Mouse (Mus musculus): ENCODE results near the gene Bcdin3d. TPM values are rescaled to one million over a fixed set of nuclear protein-coding genes. Genes with fewer than 3 reads are reported as not detected.

Gene Bcdin3d
- polyA plus RNA-seq, 1 experiment from 2014 or later, result 15.1 TPM

DNA sequence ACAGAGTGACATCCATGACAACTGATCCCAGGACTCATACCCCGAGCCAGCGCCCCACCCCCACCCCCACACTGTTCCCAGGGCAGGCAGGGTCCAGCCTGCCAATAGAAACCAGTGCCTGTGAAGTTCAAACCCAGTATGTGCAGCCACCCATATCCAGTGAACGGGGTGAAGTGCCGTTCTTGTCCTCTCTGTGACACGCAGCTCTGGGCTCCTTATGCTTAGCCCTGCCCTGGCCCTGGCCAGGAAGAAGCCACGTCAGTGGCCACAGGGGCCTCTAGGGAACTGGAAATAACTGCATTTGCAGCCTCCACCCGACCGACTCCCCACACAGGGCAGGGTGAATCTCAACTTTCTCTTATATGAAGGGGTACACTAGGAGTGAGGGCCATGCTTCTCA lies 42.6 kb downstream of the Bcdin3d start:
- Histone ChIP-seq H3K4me3 (ENCODE audit: low read depth, low read length) (no peak overlapping the region), H3K27me3 (ENCODE audit: control insufficient read depth, insufficient read depth, low read length) (no peaks in the 10 kb centered on the region), H3K4me1 (ENCODE audit: control insufficient read depth, insufficient read depth, low read length) (no peaks in the 10 kb centered on the region), H3K36me3 (replicated peaks; ENCODE audit: control insufficient read depth, insufficient read depth, low read depth, low read length) (peaks cover 2% of the 10 kb centered on the region; the same call in 1 of the 2 replicates), H3K9me3 (replicated peaks; ENCODE audit: control insufficient read depth, low read length) (no peaks in the 10 kb centered on the region), H3K27ac (replicated peaks; ENCODE audit: low read depth, low read length) (no peak overlapping the region), H3K4me2 (ENCODE audit: low read depth, low read length) (no peak overlapping the region), H3K9ac (replicated peaks; ENCODE audit: low read length) (no peak overlapping the region)
- no peak for DNase-seq (ENCODE audit: low spot score)
- 78% methylated on average over 8 of the region's 8 CpGs for WGBS
- ATAC-seq (replicated peaks; ENCODE audit: insufficient number of reproducible peaks, low FRiP score, low TSS enrichment, low read depth), result no peak

DNA sequence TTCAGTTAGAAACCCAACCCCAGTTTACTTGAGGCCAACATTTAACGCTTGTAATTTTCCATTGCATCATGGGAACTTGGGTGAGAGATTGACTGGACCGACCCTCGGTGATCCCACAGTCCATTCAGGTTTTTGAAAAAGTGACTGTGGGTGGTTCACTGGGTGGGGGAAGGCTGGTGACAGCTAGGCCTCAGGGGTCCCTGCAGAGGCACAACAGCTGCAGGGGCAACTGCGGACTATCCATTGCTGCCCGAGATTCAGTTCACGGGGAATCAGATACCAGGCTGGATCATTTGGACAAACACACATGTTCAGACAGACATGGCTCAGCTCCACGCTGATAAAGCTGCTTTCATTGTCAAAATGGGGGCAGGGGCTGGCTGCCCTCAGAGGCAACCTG lies 43.0 kb downstream of the Bcdin3d start:
- no peak overlapping the region for H3K9ac ChIP-seq (replicated peaks; ENCODE audit: low read length)
- no peak overlapping the region for H3K4me2 ChIP-seq (ENCODE audit: low read depth, low read length)
- H3K4me1 ChIP-seq (ENCODE audit: control insufficient read depth, insufficient read depth, low read length), result no peaks in the 10 kb centered on the region
- no peak for DNase-seq (ENCODE audit: low spot score)
- H3K36me3 ChIP-seq (replicated peaks; ENCODE audit: control insufficient read depth, insufficient read depth, low read depth, low read length), result peaks cover 2% of the 10 kb centered on the region; the same call in 1 of the 2 replicates
- H3K27ac ChIP-seq (replicated peaks; ENCODE audit: low read depth, low read length), result no peak overlapping the region
- no peaks in the 10 kb centered on the region for H3K9me3 ChIP-seq (replicated peaks; ENCODE audit: control insufficient read depth, low read length)
- H3K27me3 ChIP-seq (ENCODE audit: control insufficient read depth, insufficient read depth, low read length), result no peaks in the 10 kb centered on the region
- H3K4me3 ChIP-seq (ENCODE audit: low read depth, low read length), result no peak overlapping the region
- ATAC-seq (replicated peaks; ENCODE audit: insufficient number of reproducible peaks, low FRiP score, low TSS enrichment, low read depth), result no peak
- 87% methylated on average over 7 of the region's 7 CpGs for WGBS

DNA sequence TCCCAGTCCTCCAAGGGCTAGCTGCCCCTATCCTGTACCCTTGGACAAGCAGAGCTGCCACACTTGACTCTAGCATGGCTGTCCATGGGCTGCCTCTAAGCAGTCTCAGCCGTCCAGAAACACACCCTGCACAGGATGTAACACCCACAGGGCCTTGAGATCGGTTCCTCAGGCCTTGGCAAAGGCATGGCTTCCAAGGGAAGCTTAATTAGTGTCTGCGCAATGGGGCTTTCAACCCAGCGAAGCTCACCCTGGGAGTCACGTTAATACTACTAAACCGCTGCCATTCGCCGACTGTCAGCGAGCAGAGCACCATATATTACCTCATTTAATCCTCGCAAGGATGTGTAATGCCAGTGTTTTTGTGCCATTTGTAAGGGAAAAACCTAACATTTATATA lies 43.5 kb downstream of the Bcdin3d start:
- WGBS, result 90% methylated on average over 10 of the region's 10 CpGs
- Histone ChIP-seq H3K4me2 (ENCODE audit: low read depth, low read length) (no peak overlapping the region), H3K4me3 (ENCODE audit: low read depth, low read length) (no peak overlapping the region), H3K9ac (replicated peaks; ENCODE audit: low read length) (no peak overlapping the region), H3K9me3 (replicated peaks; ENCODE audit: control insufficient read depth, low read length) (no peaks in the 10 kb centered on the region), H3K36me3 (replicated peaks; ENCODE audit: control insufficient read depth, insufficient read depth, low read depth, low read length) (peaks cover 2% of the 10 kb centered on the region), H3K27me3 (ENCODE audit: control insufficient read depth, insufficient read depth, low read length) (no peaks in the 10 kb centered on the region), H3K27ac (replicated peaks; ENCODE audit: low read depth, low read length) (no peak overlapping the region; the same call in 1 of the 2 replicates), H3K4me1 (ENCODE audit: control insufficient read depth, insufficient read depth, low read length) (no peaks in the 10 kb centered on the region)
- no peak for DNase-seq (ENCODE audit: low spot score)
- no peak for ATAC-seq (replicated peaks; ENCODE audit: insufficient number of reproducible peaks, low FRiP score, low TSS enrichment, low read depth)

DNA sequence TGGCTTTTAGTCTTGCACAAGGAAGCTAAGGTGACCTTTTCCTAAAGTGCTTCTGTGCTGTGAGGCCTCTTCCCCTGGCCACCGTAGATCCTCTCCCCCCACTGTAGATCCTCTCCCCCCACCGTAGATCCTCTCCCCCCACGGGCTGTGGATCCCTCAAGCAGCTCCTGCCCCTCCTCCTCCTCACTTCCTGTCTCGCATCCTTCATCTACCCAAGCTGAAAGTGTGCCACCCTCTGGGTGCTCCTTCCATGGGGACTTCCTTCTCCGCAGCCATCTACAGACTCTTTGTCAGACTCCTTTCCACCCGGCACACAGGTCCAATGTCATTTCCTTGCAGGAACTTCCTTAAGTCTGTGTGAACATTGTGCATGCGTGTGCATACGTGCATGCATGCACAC lies 44.1 kb downstream of the Bcdin3d start:
- H3K9me3 ChIP-seq (replicated peaks; ENCODE audit: control insufficient read depth, low read length), result no peaks in the 10 kb centered on the region
- H3K9ac ChIP-seq (replicated peaks; ENCODE audit: low read length), result no peak overlapping the region
- H3K4me3 ChIP-seq (ENCODE audit: low read depth, low read length), result no peak overlapping the region
- peaks cover 2% of the 10 kb centered on the region for H3K36me3 ChIP-seq (replicated peaks; ENCODE audit: control insufficient read depth, insufficient read depth, low read depth, low read length)
- H3K4me2 ChIP-seq (ENCODE audit: low read depth, low read length), result no peak overlapping the region
- no peak overlapping the region for H3K27ac ChIP-seq (replicated peaks; ENCODE audit: low read depth, low read length)
- no peaks in the 10 kb centered on the region for H3K4me1 ChIP-seq (ENCODE audit: control insufficient read depth, insufficient read depth, low read length)
- WGBS, result 77% methylated on average over 8 of the region's 8 CpGs
- ATAC-seq (replicated peaks; ENCODE audit: insufficient number of reproducible peaks, low FRiP score, low TSS enrichment, low read depth) (no peak), DNase-seq (ENCODE audit: low spot score) (no peak)
- no peaks in the 10 kb centered on the region for H3K27me3 ChIP-seq (ENCODE audit: control insufficient read depth, insufficient read depth, low read length)

DNA sequence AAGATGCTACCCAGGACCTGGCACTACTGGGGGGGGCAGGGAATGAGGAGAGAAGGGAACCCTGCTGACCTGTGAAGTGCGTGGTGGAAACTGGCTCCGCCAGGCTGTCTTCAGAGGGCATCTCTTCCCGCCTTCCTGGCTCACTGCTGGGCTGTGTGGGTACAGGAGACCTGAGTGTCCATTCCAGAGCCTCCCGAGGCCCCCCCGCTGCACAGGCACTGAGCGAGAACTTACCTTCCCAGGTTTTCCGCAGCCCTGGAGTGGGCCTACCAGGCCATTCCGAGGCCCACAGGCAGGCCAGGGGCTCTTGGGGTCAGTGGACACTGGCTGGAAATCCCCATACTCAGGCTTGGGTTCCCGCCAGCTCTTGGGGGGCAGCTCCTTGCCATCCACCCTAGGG lies 50.6 kb downstream of the Bcdin3d start:
- H3K27ac ChIP-seq (replicated peaks; ENCODE audit: low read depth, low read length), result no peak overlapping the region
- H3K4me1 ChIP-seq (ENCODE audit: control insufficient read depth, insufficient read depth, low read length), result 0 out of 2 replicates have a peak, but pooled peaks cover 3% of the 10 kb centered on the region
- no peak overlapping the region for H3K9ac ChIP-seq (replicated peaks; ENCODE audit: low read length)
- no peak overlapping the region for H3K4me3 ChIP-seq (ENCODE audit: low read depth, low read length)
- 92% methylated on average over 9 of the region's 9 CpGs for WGBS
- no peak overlapping the region for H3K4me2 ChIP-seq (ENCODE audit: low read depth, low read length)
- ATAC-seq (replicated peaks; ENCODE audit: insufficient number of reproducible peaks, low FRiP score, low TSS enrichment, low read depth) (no peak), DNase-seq (ENCODE audit: low spot score) (no peak)
- H3K9me3 ChIP-seq (replicated peaks; ENCODE audit: control insufficient read depth, low read length), result no peaks in the 10 kb centered on the region
- peaks cover 3% of the 10 kb centered on the region for H3K36me3 ChIP-seq (replicated peaks; ENCODE audit: control insufficient read depth, insufficient read depth, low read depth, low read length)
- H3K27me3 ChIP-seq (ENCODE audit: control insufficient read depth, insufficient read depth, low read length), result no peaks in the 10 kb centered on the region

DNA sequence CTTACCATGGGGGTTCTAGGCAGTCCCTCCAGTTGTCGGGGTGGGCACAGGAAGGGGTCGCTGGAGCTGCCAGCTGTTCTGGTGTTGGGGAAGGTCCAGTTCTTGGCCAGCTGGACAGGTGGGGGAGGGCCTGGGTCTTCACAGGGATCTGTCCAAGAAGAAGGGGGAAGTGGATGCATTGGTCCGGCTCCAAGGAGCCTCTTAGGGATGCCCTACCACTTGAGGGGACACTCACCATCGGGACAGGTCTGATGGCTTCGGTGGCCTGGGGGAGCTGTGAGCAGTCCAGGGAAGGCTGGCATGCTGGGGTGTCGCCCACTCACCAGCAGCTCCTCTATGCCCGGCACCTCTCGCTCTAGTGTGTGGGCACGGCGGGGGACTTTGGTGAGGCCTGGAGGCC lies 51.4 kb downstream of the Bcdin3d start:
- Histone ChIP-seq H3K4me1 (ENCODE audit: control insufficient read depth, insufficient read depth, low read length) (0 out of 2 replicates have a peak, but pooled peaks cover 3% of the 10 kb centered on the region), H3K9me3 (replicated peaks; ENCODE audit: control insufficient read depth, low read length) (no peaks in the 10 kb centered on the region), H3K27me3 (ENCODE audit: control insufficient read depth, insufficient read depth, low read length) (no peaks in the 10 kb centered on the region), H3K27ac (replicated peaks; ENCODE audit: low read depth, low read length) (no peak overlapping the region), H3K4me3 (ENCODE audit: low read depth, low read length) (no peak overlapping the region), H3K4me2 (ENCODE audit: low read depth, low read length) (no peak overlapping the region), H3K36me3 (replicated peaks; ENCODE audit: control insufficient read depth, insufficient read depth, low read depth, low read length) (peaks cover 2% of the 10 kb centered on the region), H3K9ac (replicated peaks; ENCODE audit: low read length) (no peak overlapping the region)
- ATAC-seq (replicated peaks; ENCODE audit: insufficient number of reproducible peaks, low FRiP score, low TSS enrichment, low read depth) (no peak), DNase-seq (ENCODE audit: low spot score) (no peak)
- WGBS, result 93% methylated on average over 10 of the region's 10 CpGs

DNA sequence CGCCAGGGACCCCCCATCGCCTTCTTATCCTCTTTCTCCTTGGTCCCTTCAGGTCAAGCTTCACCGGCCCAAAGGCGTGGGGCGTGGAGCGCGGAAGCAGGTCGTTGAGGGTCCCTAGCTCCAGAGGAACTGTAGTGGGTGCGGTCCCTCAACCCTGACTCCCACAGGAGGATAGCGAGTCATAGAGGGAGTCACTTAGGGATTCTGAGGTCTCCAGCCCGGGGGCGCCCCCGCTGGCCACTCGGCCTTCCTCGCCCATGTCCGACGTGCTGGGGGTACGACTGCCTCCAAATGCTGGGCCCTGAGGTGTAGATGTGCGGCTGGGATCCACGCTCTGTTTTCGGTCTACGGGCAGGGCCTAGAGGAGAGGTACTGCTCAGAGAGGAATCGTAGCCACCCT lies 52.0 kb downstream of the Bcdin3d start:
- WGBS, result 93% methylated on average over 23 of the region's 23 CpGs
- DNase-seq (ENCODE audit: low spot score) (no peak), ATAC-seq (replicated peaks; ENCODE audit: insufficient number of reproducible peaks, low FRiP score, low TSS enrichment, low read depth) (no peak)
- Histone ChIP-seq H3K4me1 (ENCODE audit: control insufficient read depth, insufficient read depth, low read length) (0 out of 2 replicates have a peak, but pooled peaks cover 3% of the 10 kb centered on the region), H3K27ac (replicated peaks; ENCODE audit: low read depth, low read length) (no peak overlapping the region; the same call in 1 of the 2 replicates), H3K36me3 (replicated peaks; ENCODE audit: control insufficient read depth, insufficient read depth, low read depth, low read length) (peaks cover 2% of the 10 kb centered on the region), H3K4me2 (ENCODE audit: low read depth, low read length) (no peak overlapping the region), H3K27me3 (ENCODE audit: control insufficient read depth, insufficient read depth, low read length) (no peaks in the 10 kb centered on the region), H3K9me3 (replicated peaks; ENCODE audit: control insufficient read depth, low read length) (no peaks in the 10 kb centered on the region), H3K9ac (replicated peaks; ENCODE audit: low read length) (no peak overlapping the region), H3K4me3 (ENCODE audit: low read depth, low read length) (no peak overlapping the region)

DNA sequence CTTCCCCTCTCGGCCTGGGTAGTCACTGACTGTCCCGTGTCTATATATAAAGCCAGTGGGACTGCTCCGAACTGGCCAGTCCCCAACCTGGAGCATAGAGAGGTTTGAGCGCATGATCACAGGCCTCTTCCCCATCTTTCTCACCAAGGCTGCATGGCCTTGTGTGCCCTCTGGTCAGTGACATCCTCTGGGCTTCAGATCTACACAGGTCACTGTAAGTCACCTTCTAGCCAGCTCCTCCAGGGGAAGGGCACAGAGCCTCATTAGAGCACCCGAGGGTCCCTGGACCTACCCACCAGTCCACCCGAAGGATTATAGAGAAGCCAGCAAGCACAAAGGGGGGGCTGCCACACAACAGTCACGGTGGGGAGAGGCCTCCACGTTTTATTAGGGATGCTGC lies 52.9 kb downstream of the Bcdin3d start:
- ATAC-seq (replicated peaks; ENCODE audit: insufficient number of reproducible peaks, low FRiP score, low TSS enrichment, low read depth) (no peak), DNase-seq (ENCODE audit: low spot score) (no peak)
- H3K27me3 ChIP-seq (ENCODE audit: control insufficient read depth, insufficient read depth, low read length), result no peaks in the 10 kb centered on the region
- no peak overlapping the region for H3K4me2 ChIP-seq (ENCODE audit: low read depth, low read length)
- no peaks in the 10 kb centered on the region for H3K9me3 ChIP-seq (replicated peaks; ENCODE audit: control insufficient read depth, low read length)
- H3K4me1 ChIP-seq (ENCODE audit: control insufficient read depth, insufficient read depth, low read length), result 0 out of 2 replicates have a peak, but pooled peaks cover 3% of the 10 kb centered on the region
- no peak overlapping the region for H3K4me3 ChIP-seq (ENCODE audit: low read depth, low read length)
- 88% methylated on average over 8 of the region's 8 CpGs for WGBS
- H3K27ac ChIP-seq (replicated peaks; ENCODE audit: low read depth, low read length), result no peak overlapping the region; the same call in 1 of the 2 replicates
- H3K36me3 ChIP-seq (replicated peaks; ENCODE audit: control insufficient read depth, insufficient read depth, low read depth, low read length), result peaks cover 2% of the 10 kb centered on the region
- no peak overlapping the region for H3K9ac ChIP-seq (replicated peaks; ENCODE audit: low read length)
